Mouse (Mus musculus) kidney, adult 2 months (tissue): Measurements from ENCODE around the gene Tmem221. TPM values are rescaled to one million over a fixed set of nuclear protein-coding genes. Genes with fewer than 3 reads are reported as not detected.

Source experiments
- DNase-seq: peaks from one replicate; pipeline ENCODE4 v3.0.0; 2021
- H3K27ac ChIP-seq: fragments of 200-500 bp; 2 replicates; pipeline ENCODE4 v1.5.1; 2012; ENCODE audit warnings: low read depth, low read length, control low read depth, inconsistent platforms; ENCODE audit not compliant: insufficient read depth
- H3K27me3 ChIP-seq: fragments of 200-500 bp; replicated peaks from 2 replicates; pipeline ENCODE4 v1.6.1; 2012; ENCODE audit warnings: mild to moderate bottlenecking, moderate library complexity, low read length, inconsistent platforms; ENCODE audit not compliant: control insufficient read depth, insufficient read depth
- H3K36me3 ChIP-seq: fragments of 200-500 bp; 2 replicates; pipeline ENCODE4 v1.6.1; 2012; ENCODE audit warnings: mild to moderate bottlenecking, moderate library complexity, low read length, inconsistent platforms; ENCODE audit not compliant: control insufficient read depth, insufficient read depth
- H3K4me1 ChIP-seq: fragments of 200-500 bp; 2 replicates; pipeline ENCODE4 v1.6.1; 2011; ENCODE audit warnings: low read length; ENCODE audit not compliant: control insufficient read depth, insufficient read depth
- H3K4me3 ChIP-seq: fragments of 200-500 bp; 2 replicates; pipeline ENCODE4 v1.5.1; 2011; ENCODE audit warnings: mild to moderate bottlenecking, low read depth, low read length, control low read depth; ENCODE audit not compliant: insufficient read depth
- CTCF ChIP-seq: fragments of 200-500 bp; conservative IDR thresholded peaks from 2 replicates; pipeline ENCODE4 v1.5.1; 2011; ENCODE audit warnings: low read depth, mild to moderate bottlenecking, control low read depth, low read length, moderate library complexity, mixed read lengths; ENCODE audit not compliant: insufficient read depth, insufficient read length
- POLR2A ChIP-seq: fragments of 200-500 bp; IDR thresholded peaks from one replicate; pipeline ENCODE4 v1.6.1; 2011; ENCODE audit warnings: low read depth, low read length, control low read depth
- WGBS: fragments of 180-500 bp; shearing (Covaris S2); methylation state at CpG from one replicate; pipeline ENCODE4 v1.1.7; 2018; 5-methylcytosine and 5-hydroxymethylcytosine counted together
- polyA plus RNA-seq: library from polyadenylated mRNA; depleted of rRNA; stranded (reverse); fragments of >200 nt; gene quantifications from 2 replicates; pipeline ENCODE4 v1.2.3, GENCODE M21; 2012

Gene Tmem221
- polyA plus RNA-seq, 1 experiment = 7.8 TPM

GRCm38 (mm10) chr8:71597451-71597850 is 38.8 kb upstream of the Tmem221 start, which contains the start of gene Fam129c:
Gene Fam129c (plus strand): TSS chr8:71597648.
- 0 out of 2 replicates have a peak, but pooled peaks cover 8% of the 10 kb centered on the region for H3K4me1 ChIP-seq
- no peak for DNase-seq
- TF ChIP-seq CTCF = no peak
- TF ChIP-seq POLR2A = no peak
- no peak within 1 kb of the TSS for H3K27ac ChIP-seq
- no peaks in the 10 kb centered on the region for H3K27me3 ChIP-seq
- H3K4me3 ChIP-seq = no peak within 1 kb of the TSS
- H3K36me3 ChIP-seq = no peaks in the 10 kb centered on the region
- WGBS = 88% methylated on average over 3 of the region's 3 CpGs

- 72% methylated on average over 4 of the region's 4 CpGs for WGBS
- Histone ChIP-seq H3K4me3 (no peak overlapping the region), H3K4me1 (0 out of 2 replicates have a peak, but pooled peaks cover 8% of the 10 kb centered on the region), H3K27me3 (no peaks in the 10 kb centered on the region), H3K27ac (no peak overlapping the region), H3K36me3 (no peaks in the 10 kb centered on the region)
- TF ChIP-seq POLR2A = no peak
- no peak for TF ChIP-seq CTCF
- DNase-seq = no peak
Observed at GRCm38 (mm10) chr8:71596798-71597197, 38.1 kb upstream of the Tmem221 start.

- Histone ChIP-seq H3K4me3 (no peak overlapping the region), H3K27me3 (no peaks in the 10 kb centered on the region), H3K36me3 (no peaks in the 10 kb centered on the region), H3K27ac (no peak overlapping the region), H3K4me1 (0 out of 2 replicates have a peak, but pooled peaks cover 8% of the 10 kb centered on the region)
- no peak for TF ChIP-seq CTCF
- TF ChIP-seq POLR2A = no peak
- no peak for DNase-seq
- 61% methylated on average over 6 of the region's 6 CpGs for WGBS
Observed at GRCm38 (mm10) chr8:71596384-71596783, 37.7 kb upstream of the Tmem221 start.

- 10% methylated on average over 27 of the region's 27 CpGs for WGBS
- Histone ChIP-seq H3K27ac (no peak overlapping the region), H3K36me3 (no peaks in the 10 kb centered on the region), H3K4me1 (peaks cover 10% of the 10 kb centered on the region; the same call in 1 of the 2 replicates), H3K27me3 (no peaks in the 10 kb centered on the region), H3K4me3 (no peak overlapping the region)
- TF ChIP-seq POLR2A (no peak), CTCF (peak; percentile 95)
- DNase-seq = peak; percentile 91
Observed at GRCm38 (mm10) chr8:71595862-71596261, 37.2 kb upstream of the Tmem221 start.

GRCm38 (mm10) chr8:71594324-71594722 is 35.7 kb upstream of the Tmem221 start:
- no peak for DNase-seq
- 96% methylated on average over 4 of the region's 4 CpGs for WGBS

GRCm38 (mm10) chr8:71593556-71594323 is 35.1 kb upstream of the Tmem221 start:
- DNase-seq = peak; percentile 29

More at GRCm38 (mm10) chr8:71594324-71594722, 35.7 kb upstream of the Tmem221 start:
- H3K27me3 ChIP-seq = no peaks in the 10 kb centered on the region
- peaks cover 10% of the 10 kb centered on the region; the same call in 1 of the 2 replicates for H3K4me1 ChIP-seq
- H3K4me3 ChIP-seq = no peak overlapping the region
- H3K27ac ChIP-seq = no peak overlapping the region
- no peak for TF ChIP-seq POLR2A
- TF ChIP-seq CTCF = no peak
- no peaks in the 10 kb centered on the region for H3K36me3 ChIP-seq

GRCm38 (mm10) chr8:71592374-71593170 is 33.9 kb upstream of the Tmem221 start:
- Histone ChIP-seq H3K4me3 (peak overlapping the region; percentile 68), H3K27ac (peak overlapping the region; percentile 96), H3K27me3 (no peaks in the 10 kb centered on the region), H3K36me3 (no peaks in the 10 kb centered on the region), H3K4me1 (peaks cover 10% of the 10 kb centered on the region; the same call in 1 of the 2 replicates)
- peak; percentile 89 for DNase-seq
- WGBS = 3% methylated on average over 60 of the region's 60 CpGs
- TF ChIP-seq CTCF (no peak), POLR2A (no peak)

More at GRCm38 (mm10) chr8:71593556-71594323, 35.1 kb upstream of the Tmem221 start:
- Histone ChIP-seq H3K27me3 (no peaks in the 10 kb centered on the region), H3K4me3 (no peak overlapping the region), H3K36me3 (no peaks in the 10 kb centered on the region), H3K4me1 (peaks cover 10% of the 10 kb centered on the region; the same call in 1 of the 2 replicates), H3K27ac (no peak overlapping the region)
- WGBS = 73% methylated on average over 8 of the region's 8 CpGs
- TF ChIP-seq CTCF (no peak), POLR2A (no peak)
